Mouse (Mus musculus) brain, embryonic 14.5 days (tissue): ENCODE measurements around the gene Thsd7b.

Experiments
- CTCF ChIP-seq: fragments of 200-500 bp; IDR thresholded peaks from 2 replicates; pipeline ENCODE4 v1.5.1; 2012; ENCODE audit warnings: inconsistent platforms, mild to moderate bottlenecking, moderate library complexity, borderline replicate concordance; ENCODE audit not compliant: insufficient read depth, insufficient read length; ENCODE audit errors: extremely low read depth
- POLR2A ChIP-seq: fragments of 200-500 bp; IDR thresholded peaks from 2 replicates; pipeline ENCODE4 v1.6.1; 2012; ENCODE audit warnings: mild to moderate bottlenecking, inconsistent platforms, borderline replicate concordance; ENCODE audit not compliant: poor library complexity, insufficient read depth, insufficient read length, severe bottlenecking; ENCODE audit errors: extremely low read depth

DNA sequence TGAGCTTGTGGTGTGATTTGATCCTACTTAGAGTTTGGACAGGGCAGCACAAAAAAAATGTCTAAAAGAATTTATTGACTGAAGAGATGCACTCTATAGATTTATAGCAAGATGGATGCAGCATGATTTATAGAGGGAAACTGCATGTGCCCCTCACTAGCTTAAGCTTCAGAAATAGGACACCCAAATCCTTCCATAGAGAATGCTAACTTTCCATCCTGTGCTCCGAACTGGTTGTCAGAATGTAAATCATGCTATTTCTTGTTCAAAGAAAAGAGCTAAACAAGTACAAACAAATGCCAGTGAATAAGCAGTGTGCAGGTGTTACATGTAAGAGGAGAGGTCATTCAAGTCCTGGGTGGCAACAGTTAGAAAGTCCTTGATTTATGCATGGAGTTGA is 402.8 kb downstream of the Thsd7b start:
- TF ChIP-seq POLR2A: no peak
- no peak for TF ChIP-seq CTCF
